Mouse (Mus musculus) frontal cortex, adult 2 months (tissue): ENCODE results near the gene Gm10203. TPM values are rescaled to one million over a fixed set of nuclear protein-coding genes. Genes with fewer than 3 reads are reported as not detected.
A peak's percentile ranks its signal among the peaks of the same experiment; 100 is the strongest.
"Not testable (repeated sequence)": the region's sequence is repeated elsewhere in the genome, so short reads cannot be mapped to it uniquely, and the experiment has no call there.

ENCODE experiments used
- DNase-seq, 2 experiments: peaks; one replicate each; pipeline ENCODE4 v3.0.0; 2022; ENCODE audit warnings: low spot score in 1 of 2; ENCODE audit errors: extremely low spot score in 1 of 2
- polyA plus RNA-seq: library from polyadenylated mRNA; depleted of rRNA; stranded (reverse); fragments of >200 nt; gene quantifications from 2 replicates; pipeline ENCODE4 v1.2.3, GENCODE M21; 2012; rRNA removed

Gm10203 gene
- polyA plus RNA-seq = not detected in 2 replicates

GRCm38 (mm10) chr6:149129870-149130269 lies at the start of gene Gm10203:
Gene Gm10203 (plus strand): TSS chr6:149130170.
- DNase-seq = not testable (repeated sequence)

- DNase-seq = no peak
Measured at GRCm38 (mm10) chr6:149092406-149092805, 37.6 kb upstream of the Gm10203 start.

GRCm38 (mm10) chr6:149093465-149093864 lies 36.5 kb upstream of the Gm10203 start:
- no peak for DNase-seq

- DNase-seq = no peak
Measured at GRCm38 (mm10) chr6:149094555-149094954, 35.4 kb upstream of the Gm10203 start.

GRCm38 (mm10) chr6:149095389-149095788 lies 34.6 kb upstream of the Gm10203 start:
- no peak for DNase-seq

GRCm38 (mm10) chr6:149096233-149096632 lies 33.7 kb upstream of the Gm10203 start:
- no peak for DNase-seq

- no peak for DNase-seq
Measured at GRCm38 (mm10) chr6:149097276-149097675, 32.7 kb upstream of the Gm10203 start.

GRCm38 (mm10) chr6:149098993-149099392 lies 31.0 kb upstream of the Gm10203 start:
- no peak for DNase-seq

- DNase-seq = peak; percentile 38 to 74
Measured at GRCm38 (mm10) chr6:149100174-149101075, 29.5 kb upstream of the Gm10203 start.

GRCm38 (mm10) chr6:149101076-149101942 lies 28.7 kb upstream of the Gm10203 start, which contains the start of gene Dennd5b:
Gene Dennd5b (minus strand): TSS chr6:149101680.
- DNase-seq = peak; percentile 61 to 82

GRCm38 (mm10) chr6:149101943-149102243 lies 28.1 kb upstream of the Gm10203 start:
- no peak for DNase-seq

GRCm38 (mm10) chr6:149103451-149103850 lies 26.5 kb upstream of the Gm10203 start:
- DNase-seq = no peak

GRCm38 (mm10) chr6:149107615-149108014 lies 22.4 kb upstream of the Gm10203 start:
- no peak for DNase-seq

GRCm38 (mm10) chr6:149108909-149109308 lies 21.1 kb upstream of the Gm10203 start:
- no peak for DNase-seq

GRCm38 (mm10) chr6:149116992-149117391 lies 13.0 kb upstream of the Gm10203 start:
- no peak for DNase-seq

GRCm38 (mm10) chr6:149118935-149119334 lies 11.0 kb upstream of the Gm10203 start:
- DNase-seq = no peak

GRCm38 (mm10) chr6:149119853-149120252 lies 10.1 kb upstream of the Gm10203 start:
- DNase-seq = peak; percentile 33 to 93

- no peak for DNase-seq
Measured at GRCm38 (mm10) chr6:149123042-149123441, 6.9 kb upstream of the Gm10203 start.

GRCm38 (mm10) chr6:149126675-149127074 lies 3.3 kb upstream of the Gm10203 start:
- DNase-seq = peak in 1 of 2 experiments; percentile 41

- no peak for DNase-seq
Measured at GRCm38 (mm10) chr6:149131111-149131510, 1.1 kb downstream of the Gm10203 start.
